12 mouse cellular contexts compared by ENCODE assay signal in the genomic region with DNA sequence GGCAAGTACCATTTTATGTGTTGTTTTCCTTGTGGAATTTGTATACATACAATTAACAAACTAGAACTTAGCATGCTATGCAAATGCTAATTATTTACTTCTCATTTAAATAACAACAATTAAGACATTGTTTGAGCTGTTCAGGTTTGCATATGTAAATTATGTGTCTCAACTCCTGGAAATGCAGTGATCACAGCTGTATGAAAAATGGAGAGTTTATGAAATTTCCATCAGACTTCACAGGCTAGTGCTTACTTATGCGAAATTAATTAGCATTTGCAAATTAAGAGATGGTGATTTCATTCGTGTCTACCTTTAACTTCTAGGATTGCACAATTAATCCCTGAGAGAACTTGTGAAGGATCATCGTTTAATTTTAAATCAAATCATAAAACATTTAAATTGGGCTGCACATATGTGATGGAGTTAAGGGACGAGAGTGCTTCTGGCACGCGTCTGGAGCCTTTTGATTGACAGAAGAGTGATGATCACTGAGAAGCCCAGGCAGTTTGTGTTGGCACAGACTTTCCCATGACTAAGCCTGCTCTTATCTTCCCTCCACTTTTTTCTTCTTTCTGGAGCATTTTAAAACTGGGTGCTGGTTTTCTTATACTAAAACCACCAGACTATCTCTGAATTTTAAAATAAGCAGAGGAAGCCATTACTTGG.
"Had no signal": no experiment of that assay in that cellular context is flagged by ENCODE, and none has a peak within 500 bp of the region (broad histone marks: within the 10 kb centered on the region; RNA-seq: fewer than 3 reads in every experiment).

No protein-coding gene starts in this region.

- H3K36me3 ChIP-seq: limb, embryonic 13.5 days; neural tube, embryonic 15.5 days had no signal

- H3K27ac ChIP-seq: limb, embryonic 13.5 days; liver, embryonic 14.5 days; neural tube, embryonic 15.5 days had no signal

- H3K9ac ChIP-seq: limb, embryonic 13.5 days; liver, embryonic 14.5 days; neural tube, embryonic 15.5 days had no signal

- H3K4me2 ChIP-seq: limb, embryonic 13.5 days; neural tube, embryonic 15.5 days had no signal

- H3K27me3 ChIP-seq: limb, embryonic 13.5 days; neural tube, embryonic 15.5 days had no signal

- DNase-seq: kidney, adult 9 months; kidney, postnatal 10 days; left cerebral cortex, postnatal 4 days; lung, adult 18-20 months; right cerebral cortex, adult 18-20 months; right cerebral cortex, postnatal 25 days; thymus, adult 18-20 months; thymus, postnatal 14 days had no signal

- H3K4me3 ChIP-seq: limb, embryonic 13.5 days; myocyte; neural tube, embryonic 15.5 days had no signal

- H3K9me3 ChIP-seq: limb, embryonic 13.5 days; neural tube, embryonic 15.5 days had no signal

- H3K4me1 ChIP-seq: limb, embryonic 13.5 days; neural tube, embryonic 15.5 days had no signal
